Mouse (Mus musculus) layer of hippocampus, adult 2 months (tissue): ENCODE results near the gene Syt16. TPM values are rescaled to one million over a fixed set of nuclear protein-coding genes. Genes with fewer than 3 reads are reported as not detected.

Experiments
- DNase-seq, 2 experiments: peaks; one replicate each; pipeline ENCODE4 v3.0.0; 2022; ENCODE audit warnings: low spot score in 2 of 2
- H3K27ac ChIP-seq: fragments of 200-600 bp; 2 replicates; pipeline ENCODE4 v1.8.1; 2022
- H3K4me3 ChIP-seq: fragments of 200-600 bp; 2 replicates; pipeline ENCODE4 v1.8.1; 2022; ENCODE audit warnings: mild to moderate bottlenecking
- CTCF ChIP-seq: fragments of 200-600 bp; conservative IDR thresholded peaks from 2 replicates; pipeline ENCODE4 v1.8.1; 2022; ENCODE audit warnings: antibody characterized with exemption, mild to moderate bottlenecking, moderate library complexity
- long read RNA-seq, 2 experiments: library from polyadenylated mRNA; stranded (forward); transcript quantifications; one replicate each; pipeline ENCODE4 v2.0.0; 2021; ENCODE audit warnings: borderline mapping rate in 2 of 2
- total RNA-seq, 2 experiments: library from RNA; stranded (reverse); gene quantifications; 2 replicates each; pipeline ENCODE4 v1.2.3; 2021

The Syt16 gene
- total RNA-seq, result 10 to 100 TPM; 51.5 to 56.6 TPM
- long read RNA-seq, experiment 1, full-length matches to known transcripts, result 39 of 104 reads
- long read RNA-seq, experiment 1, partial matches to known transcripts, result 15 of 104 reads
- long read RNA-seq, experiment 1, other reads (novel, unspliced or antisense), result 50 of 104 reads
- long read RNA-seq, experiment 2, full-length matches to known transcripts, result 67 of 146 reads
- long read RNA-seq, experiment 2, partial matches to known transcripts, result 13 of 146 reads
- long read RNA-seq, experiment 2, other reads (novel, unspliced or antisense), result 66 of 146 reads

GRCm38 (mm10) chr12:73997297-73998127 lies at the start of gene Syt16:
Syt16 (plus strand) TSS chr12:73997661.
- Histone ChIP-seq H3K27ac (peak within 1 kb of the TSS; percentile 97), H3K4me3 (peak within 1 kb of the TSS; percentile 78)
- DNase-seq, result peak; percentile 40 to 70
- TF ChIP-seq CTCF, result no peak

DNA sequence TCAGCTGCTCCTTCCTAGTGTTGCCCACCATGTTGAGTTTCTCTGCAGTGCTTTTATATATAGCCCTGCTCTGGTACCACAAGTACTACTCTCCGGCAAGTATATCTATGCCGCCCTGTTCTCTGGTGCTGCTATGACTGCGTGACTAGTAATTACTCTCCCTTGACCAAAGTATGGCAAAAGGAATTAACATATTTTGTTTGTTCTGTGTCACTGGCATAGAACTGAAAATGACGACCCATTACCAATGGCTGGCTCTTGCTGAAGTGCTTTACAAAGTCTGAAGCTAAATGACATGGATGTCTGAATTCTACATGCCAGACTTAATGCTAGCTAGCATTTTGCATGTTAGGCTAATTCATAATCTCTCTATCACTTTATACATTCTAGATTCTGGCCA lies 49.0 kb upstream of the Syt16 start:
- no peak overlapping the region for H3K27ac ChIP-seq
- no peak overlapping the region for H3K4me3 ChIP-seq
- no peak for TF ChIP-seq CTCF
- DNase-seq, result no peak

- H3K27ac ChIP-seq, result peak overlapping the region; percentile 72
Observed at GRCm38 (mm10) chr12:73949318-73950058, 48.0 kb upstream of the Syt16 start.

DNA sequence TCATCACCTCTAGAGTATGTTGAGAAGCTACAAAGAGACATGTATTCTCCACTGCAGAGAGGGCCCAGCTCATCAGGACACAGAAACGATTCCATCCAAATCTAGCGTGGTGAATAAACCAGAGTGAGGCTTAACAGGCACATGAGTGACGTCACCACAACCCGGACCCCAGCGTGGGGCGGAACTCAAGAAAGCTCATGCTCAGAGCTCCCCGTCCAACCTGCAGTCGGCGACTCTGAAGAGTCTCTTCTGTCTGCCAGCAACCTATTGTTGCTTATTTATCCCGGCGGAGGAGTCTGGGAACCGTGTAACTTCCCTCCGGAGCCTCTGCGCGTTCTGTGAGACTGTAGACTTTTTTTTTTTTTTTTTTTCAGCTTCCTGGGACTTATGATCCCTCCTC lies 44.6 kb upstream of the Syt16 start:
- TF ChIP-seq CTCF, result peak; percentile 26; the same call in 1 of the 2 replicates
- Histone ChIP-seq H3K27ac (no peak overlapping the region), H3K4me3 (peak overlapping the region; percentile 46)
- DNase-seq, result no peak

More at GRCm38 (mm10) chr12:73949318-73950058, 48.0 kb upstream of the Syt16 start:
- no peak for TF ChIP-seq CTCF
- DNase-seq, result peak in 1 of 2 experiments; percentile 32
- H3K4me3 ChIP-seq, result peak overlapping the region; percentile 61

DNA sequence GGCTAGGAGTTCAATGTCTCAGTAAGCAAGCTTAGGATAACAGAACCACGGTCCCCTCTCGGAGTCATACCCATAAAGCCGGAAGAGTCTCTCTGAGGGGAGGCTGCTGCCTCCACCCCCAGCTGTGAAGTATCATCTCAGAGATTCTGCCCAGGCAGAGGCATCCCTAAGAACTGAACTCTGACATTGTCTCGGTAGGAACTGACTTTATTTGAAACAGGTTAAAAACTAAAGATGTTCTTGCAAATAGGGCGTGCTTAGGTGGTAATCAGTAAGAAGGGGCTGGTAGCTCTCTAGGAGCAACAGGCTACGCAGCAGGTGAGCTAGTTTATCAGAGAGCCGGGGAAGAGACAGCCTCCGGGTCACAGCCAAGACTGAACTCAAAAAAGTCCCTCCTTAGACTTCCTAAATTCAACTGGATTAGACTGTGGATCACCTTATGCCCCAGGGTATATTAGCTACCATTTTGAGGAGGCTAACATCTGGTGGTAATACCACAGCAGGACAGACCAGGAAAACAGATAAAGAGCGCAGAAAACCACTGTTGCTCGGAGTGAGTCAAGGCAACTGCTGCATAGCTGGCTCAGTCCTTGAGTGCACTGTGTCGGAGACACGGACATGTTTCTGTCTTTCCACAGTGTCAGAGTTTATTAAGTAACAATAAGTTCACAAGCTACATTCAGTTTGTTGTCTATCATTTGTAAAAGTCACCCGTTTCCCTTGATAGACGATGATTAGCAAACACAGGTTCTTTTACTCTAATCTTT lies 43.9 kb upstream of the Syt16 start:
- DNase-seq, result no peak
- Histone ChIP-seq H3K4me3 (peak overlapping the region; percentile 46), H3K27ac (no peak overlapping the region)
- TF ChIP-seq CTCF, result no peak

DNA sequence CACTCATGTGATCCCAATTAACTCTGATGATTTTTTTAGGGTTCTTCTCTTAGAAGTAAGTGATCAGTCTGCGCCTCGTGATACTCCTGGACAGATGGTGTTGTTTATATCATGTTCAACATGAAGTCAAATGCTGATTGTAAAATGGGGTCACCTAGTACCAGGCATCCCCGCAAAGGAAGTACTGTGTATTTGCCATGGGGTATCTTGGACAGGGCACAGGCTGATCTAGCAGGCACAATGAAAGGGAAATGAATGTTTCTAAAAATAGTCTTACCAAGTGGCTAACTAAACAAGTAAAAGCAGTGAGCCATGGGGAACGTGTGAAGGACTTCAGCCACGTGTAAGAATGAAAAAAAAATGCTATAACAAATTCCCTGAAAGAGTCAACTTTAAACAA lies 42.7 kb upstream of the Syt16 start:
- H3K4me3 ChIP-seq, result no peak overlapping the region
- TF ChIP-seq CTCF, result no peak
- no peak for DNase-seq
- no peak overlapping the region for H3K27ac ChIP-seq

DNA sequence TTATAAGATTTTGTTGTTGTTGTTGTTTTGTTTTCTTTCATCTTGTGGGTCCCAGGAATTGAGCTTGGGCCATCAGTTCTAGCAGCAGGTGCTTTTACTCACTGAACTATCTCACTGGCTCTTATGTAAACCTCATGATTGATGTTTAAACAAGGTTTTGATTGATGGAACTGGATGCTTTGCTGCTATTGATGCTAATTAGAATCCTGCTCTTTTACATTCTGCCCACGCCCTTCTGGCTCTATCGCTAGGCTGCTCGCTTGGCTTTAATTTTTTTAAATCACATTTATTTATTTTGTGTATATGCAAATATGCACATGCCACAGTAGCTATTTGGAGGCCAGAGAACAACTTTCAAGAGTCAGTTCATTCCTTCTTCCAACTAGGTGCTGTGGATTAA lies 39.8 kb upstream of the Syt16 start:
- DNase-seq, result peak; percentile 51 to 78
- peak overlapping the region; percentile 68 for H3K27ac ChIP-seq
- no peak for TF ChIP-seq CTCF
- H3K4me3 ChIP-seq, result no peak overlapping the region

GRCm38 (mm10) chr12:73958830-73959229 lies 38.6 kb upstream of the Syt16 start:
- DNase-seq, result no peak
- H3K4me3 ChIP-seq, result no peak overlapping the region
- TF ChIP-seq CTCF, result no peak
- H3K27ac ChIP-seq, result no peak overlapping the region; the same call in 1 of the 2 replicates

DNA sequence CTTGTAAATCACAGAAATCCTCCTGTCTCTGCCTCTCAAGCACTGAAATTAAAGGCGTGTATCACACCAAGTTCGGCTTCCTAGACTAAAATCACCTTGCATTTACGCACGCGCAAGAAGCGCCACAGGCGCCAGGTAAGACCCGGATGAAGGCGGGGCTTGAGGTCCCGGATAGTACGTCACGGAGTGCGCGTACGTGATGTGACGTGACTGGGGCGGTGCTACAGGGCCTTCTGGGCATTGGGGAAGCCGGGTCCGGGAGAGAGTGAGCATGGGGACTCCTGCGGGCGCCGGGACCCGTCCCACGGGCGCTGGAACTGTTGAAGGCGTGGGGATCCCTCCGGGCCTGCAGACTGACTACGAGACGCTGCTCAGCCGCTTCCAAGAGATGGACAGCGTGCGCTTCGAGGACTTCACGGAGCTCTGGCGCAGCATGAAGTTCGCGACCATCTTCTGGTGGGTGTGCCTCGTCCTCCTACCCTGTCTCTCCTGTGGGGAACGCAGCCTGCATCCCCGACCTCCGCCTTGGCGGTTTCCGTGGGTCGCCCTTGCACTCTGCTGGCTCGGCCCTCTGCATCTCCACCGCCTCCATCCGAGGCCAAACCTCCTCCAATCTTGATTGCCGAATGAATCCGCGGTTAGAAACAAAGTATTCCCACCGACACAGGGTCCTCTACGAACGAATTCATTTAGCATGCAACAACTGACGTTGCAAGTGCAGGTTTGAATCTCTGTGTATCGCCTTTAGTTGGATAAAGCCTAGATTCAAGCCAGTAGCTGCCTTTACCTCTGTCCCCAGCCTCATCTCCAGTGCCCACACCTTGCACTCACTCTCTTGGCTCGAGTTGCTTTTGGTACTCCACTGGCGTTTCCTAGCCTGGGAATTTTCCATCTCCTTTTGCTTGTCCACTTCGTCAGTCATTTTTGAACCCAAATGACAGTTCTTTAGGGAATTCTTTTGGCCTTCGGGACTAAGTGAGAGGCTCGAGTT lies 32.9 kb upstream of the Syt16 start, which contains the start of gene Snapc1:
Gene Snapc1, plus strand, starts transcription at position 191 of the 991 bp plus-strand sequence.
- TF ChIP-seq CTCF, result no peak

DNA sequence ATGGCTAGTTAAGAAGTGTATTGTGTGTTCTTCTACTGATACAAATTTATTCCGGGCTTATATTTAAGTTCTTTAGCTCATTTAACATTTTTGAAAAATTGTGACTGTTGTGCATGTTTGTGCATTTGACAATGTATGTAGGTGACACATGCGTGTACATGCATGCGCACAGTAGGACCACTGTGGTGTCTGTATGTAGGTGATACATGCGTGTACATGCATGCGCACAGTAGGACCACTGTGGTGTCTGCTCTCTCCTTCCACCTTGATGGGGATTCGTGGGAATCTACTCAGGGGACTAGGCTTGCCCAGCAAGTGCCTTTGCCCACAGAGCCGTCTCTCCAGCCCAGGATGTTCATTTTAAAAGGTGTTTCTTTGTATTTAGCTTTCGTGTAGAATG lies 28.3 kb upstream of the Syt16 start:
- H3K27ac ChIP-seq, result no peak overlapping the region
- H3K4me3 ChIP-seq, result no peak overlapping the region
- TF ChIP-seq CTCF, result no peak
- no peak for DNase-seq

More for the DNA sequence above, 32.9 kb upstream of the Syt16 start, which contains the start of gene Snapc1:
- peak within 1 kb of the TSS; percentile 82 for H3K27ac ChIP-seq
- H3K4me3 ChIP-seq, result peak within 1 kb of the TSS; percentile 95
- DNase-seq, result peak; percentile 97 to 99

DNA sequence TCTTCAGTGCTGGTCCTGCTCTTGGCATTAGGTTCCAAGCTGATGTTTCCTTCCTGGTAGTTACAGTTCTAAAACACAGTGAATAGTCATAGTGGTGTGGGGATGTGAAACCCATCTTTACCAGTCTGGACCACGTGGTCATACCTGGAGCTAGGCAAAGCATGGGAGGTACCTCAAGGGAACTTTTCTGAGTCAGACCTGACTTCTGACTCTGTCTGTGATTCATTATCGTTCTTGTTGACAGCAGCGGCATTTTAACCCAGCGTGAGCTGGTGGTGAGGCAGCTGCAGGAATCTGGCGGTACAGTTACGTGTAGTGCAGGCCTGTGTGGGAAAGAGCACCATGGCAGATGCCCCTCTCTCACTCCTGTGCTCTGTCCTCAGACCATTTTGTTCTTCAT lies 22.9 kb upstream of the Syt16 start:
- TF ChIP-seq CTCF, result no peak
- no peak overlapping the region for H3K27ac ChIP-seq
- no peak overlapping the region for H3K4me3 ChIP-seq
- DNase-seq, result no peak
